Mouse (Mus musculus) lung, postnatal 4 days (tissue): Measurements from ENCODE around the gene Ppp2r3d.

Experiments
- DNase-seq, 2 experiments: peaks; one replicate each; pipeline ENCODE4 v3.0.0; 2021

The Ppp2r3d gene

DNA sequence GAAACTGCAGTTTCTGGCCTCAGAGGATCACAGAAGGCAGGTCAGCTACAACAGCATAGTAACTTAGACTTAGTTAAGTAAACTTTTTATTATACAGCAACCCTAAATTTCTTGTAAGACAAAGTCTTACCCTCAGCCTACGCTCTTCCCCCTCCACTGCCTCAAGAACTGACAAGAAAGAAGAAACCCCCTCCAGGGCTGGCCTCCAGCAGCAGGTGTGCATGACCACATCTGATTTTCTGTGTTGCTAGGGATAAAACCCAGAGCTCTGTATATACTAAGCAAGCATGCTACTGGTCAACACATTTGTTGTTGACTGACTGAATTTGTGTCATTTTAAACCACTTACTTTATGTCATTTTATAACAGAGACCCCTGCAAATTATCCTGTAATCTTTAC lies 65.1 kb downstream of the Ppp2r3d start:
- no peak for DNase-seq

DNA sequence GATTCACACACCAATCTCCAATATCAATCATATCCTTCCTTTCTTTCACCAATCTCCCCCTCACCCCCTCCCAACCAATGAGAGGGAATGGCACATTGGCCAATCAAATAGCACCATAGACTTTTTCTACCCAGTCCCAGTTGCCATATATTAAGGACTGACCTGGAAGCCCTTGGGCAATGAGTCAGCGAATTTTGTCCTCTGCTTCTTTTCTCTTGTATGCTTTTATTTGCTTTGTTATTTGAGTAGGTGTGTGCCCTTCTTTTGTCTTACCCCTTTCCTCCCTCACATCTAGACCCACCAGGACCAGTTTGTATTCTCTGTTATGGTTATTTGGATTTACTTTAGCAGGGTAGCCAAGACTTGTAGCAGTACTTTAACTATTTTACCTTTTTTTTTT lies 68.1 kb downstream of the Ppp2r3d start:
- no peak for DNase-seq
